In genomic region chr17:34144221-34144620, GRCm38 (mm10) we compare ENCODE assay signal across 5 mouse cellular contexts. TPM values are rescaled to one million over a fixed set of nuclear protein-coding genes. Genes with fewer than 3 reads are reported as not detected.
"Had no signal": no experiment of that assay in that cellular context is flagged by ENCODE, and none has a peak within 500 bp of the region (broad histone marks: within the 10 kb centered on the region; RNA-seq: fewer than 3 reads in every experiment).

No protein-coding gene starts in this region.

RNA-seq across cellular contexts. Expression of gene H2-DMb2, which starts 1.1 kb away (rescaled TPM):
- polyA plus RNA-seq: heart, embryonic 11.5 days; heart, embryonic 12.5 days; hindbrain, embryonic 11.5 days; hindbrain, embryonic 12.5 days; hindbrain, embryonic 14.5 days had no signal
